Mouse (Mus musculus): Measurements from ENCODE around the gene Kdelr2. TPM values are rescaled to one million over a fixed set of nuclear protein-coding genes. Genes with fewer than 3 reads are reported as not detected.
A peak's percentile ranks its signal among the peaks of the same experiment; 100 is the strongest.
"Not testable (repeated sequence)": the region's sequence is repeated elsewhere in the genome, so short reads cannot be mapped to it uniquely, and the experiment has no call there.

The Kdelr2 gene
- total RNA-seq (2022), result 10 to 100 TPM; 45.0 to 54.2 (median 49.3) TPM

- peak; percentile 87 for DNase-seq (ENCODE audit: low spot score)
Observed at GRCm38 (mm10) chr5:143403221-143404147, at the start of gene Kdelr2. Gene Kdelr2 (plus strand): TSS chr5:143403838.

- DNase-seq (ENCODE audit: low spot score), result no peak
Observed at GRCm38 (mm10) chr5:143356017-143356416, 47.6 kb upstream of the Kdelr2 start.

DNA sequence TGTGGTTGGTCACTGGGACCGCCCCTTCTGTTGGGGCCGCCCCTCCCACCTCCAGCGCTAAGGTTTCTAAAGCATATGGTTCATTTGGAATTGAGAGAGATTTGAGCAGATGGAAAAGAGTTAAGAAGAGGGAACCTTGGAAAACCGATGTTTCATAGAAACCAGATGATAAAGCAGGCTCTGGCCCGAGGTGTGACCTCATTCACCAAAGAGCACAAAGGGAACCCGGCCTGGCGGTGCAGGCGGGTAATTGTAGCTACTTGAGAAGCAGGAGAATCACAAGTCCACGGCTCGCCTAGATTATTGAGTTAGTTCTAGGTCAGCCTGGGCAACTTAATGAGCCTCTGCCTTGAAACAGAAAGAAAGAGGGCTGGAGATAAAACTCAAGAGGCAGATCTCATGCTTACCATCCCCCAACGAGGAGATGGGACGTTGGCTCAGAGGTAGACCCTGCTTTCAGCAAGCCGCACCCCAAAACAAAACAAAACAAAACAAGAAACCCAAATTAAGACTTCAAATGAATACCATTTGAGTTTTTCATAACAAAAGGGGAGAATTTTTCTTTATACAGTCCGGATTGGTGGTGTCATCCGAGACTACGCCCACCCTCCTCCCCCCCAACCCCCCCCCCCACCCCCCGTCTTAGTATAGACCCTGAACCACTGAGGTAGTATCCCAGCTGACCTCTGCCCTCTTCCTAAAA, 46.8 kb upstream of the Kdelr2 start, which contains the start of gene Grid2ip:
Grid2ip (plus strand) TSS at position 653 of the 703 bp plus-strand sequence.
- no peak for DNase-seq (ENCODE audit: low spot score)

DNA sequence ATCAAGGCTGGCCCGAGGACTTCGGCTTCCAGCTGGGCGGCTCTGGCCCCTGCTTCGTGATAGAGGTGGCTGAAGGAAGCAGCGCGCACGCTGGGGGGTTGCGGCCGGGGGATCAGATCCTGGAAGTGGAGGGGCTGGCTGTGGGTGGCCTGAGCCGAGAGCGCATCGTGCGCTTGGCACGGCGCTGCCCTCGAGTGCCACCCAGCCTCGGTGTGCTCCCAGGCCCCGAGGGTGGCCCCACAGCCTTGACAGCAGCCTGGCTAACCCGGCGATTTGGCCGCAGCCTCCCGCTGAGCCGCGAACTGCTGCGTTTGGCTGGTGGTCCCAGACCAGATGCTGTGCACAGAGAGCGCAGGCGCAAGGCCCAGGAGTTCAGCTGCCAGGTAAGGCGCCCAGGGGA, 46.1 kb upstream of the Kdelr2 start:
- DNase-seq (ENCODE audit: low spot score), result no peak

DNA sequence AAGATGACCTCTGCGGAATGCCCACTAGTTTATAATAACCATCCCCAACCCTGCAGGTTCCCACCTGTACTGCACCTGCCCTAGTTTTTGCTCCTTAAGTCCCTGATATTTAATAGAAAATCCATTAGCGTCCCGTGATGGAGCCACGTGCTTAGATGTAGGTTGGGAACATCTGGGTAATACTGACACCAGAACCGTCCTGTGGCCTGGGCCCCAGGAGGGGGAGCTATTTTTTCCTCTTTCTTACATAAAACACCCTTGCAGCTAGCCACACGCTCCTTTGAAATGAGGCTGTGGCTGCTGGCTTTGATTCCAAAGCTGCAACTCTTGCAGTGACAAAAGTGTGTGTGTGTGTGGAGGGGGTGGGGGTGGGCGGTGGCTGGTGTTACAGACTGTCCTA, 44.4 kb upstream of the Kdelr2 start:
- DNase-seq (ENCODE audit: low spot score), result no peak

DNA sequence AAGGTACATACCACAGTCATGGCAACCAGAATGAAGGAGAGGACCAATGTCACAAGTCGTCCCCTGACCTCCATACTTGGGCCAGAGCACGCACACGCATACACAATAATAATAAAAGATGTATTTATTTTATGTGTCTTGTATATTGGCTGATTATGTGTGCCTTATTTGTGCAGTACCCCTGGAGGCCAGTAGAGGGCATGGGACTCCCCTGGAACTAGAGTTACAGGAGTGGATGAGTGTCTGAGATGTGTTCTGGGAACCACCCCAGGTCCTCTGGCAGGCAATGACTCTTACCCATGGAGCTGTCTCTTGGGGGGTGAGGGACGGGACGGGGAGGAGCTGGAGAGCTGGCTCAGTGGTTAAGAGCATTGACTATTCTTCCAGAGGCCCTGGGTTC, 43.6 kb upstream of the Kdelr2 start:
- no peak for DNase-seq (ENCODE audit: low spot score)

DNA sequence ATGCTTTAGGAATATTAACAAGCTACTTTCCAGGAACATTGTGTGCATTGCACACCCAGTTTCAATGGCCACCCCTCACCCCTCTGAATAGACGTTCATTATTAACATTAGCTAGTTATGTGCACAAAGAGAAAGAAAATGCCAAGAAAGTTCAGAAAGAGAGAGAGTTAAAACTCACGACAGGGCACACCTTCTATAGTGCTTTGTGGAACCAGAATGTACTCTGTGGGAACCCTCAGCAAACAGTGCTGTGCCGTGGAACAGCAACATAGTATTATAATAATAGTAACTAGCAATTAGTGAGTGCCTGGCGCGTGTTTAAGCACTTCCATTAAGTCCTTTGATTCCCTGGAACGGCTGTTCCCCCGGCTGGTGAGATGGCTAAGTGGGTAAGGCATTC, 42.2 kb upstream of the Kdelr2 start:
- DNase-seq (ENCODE audit: low spot score), result no peak

DNA sequence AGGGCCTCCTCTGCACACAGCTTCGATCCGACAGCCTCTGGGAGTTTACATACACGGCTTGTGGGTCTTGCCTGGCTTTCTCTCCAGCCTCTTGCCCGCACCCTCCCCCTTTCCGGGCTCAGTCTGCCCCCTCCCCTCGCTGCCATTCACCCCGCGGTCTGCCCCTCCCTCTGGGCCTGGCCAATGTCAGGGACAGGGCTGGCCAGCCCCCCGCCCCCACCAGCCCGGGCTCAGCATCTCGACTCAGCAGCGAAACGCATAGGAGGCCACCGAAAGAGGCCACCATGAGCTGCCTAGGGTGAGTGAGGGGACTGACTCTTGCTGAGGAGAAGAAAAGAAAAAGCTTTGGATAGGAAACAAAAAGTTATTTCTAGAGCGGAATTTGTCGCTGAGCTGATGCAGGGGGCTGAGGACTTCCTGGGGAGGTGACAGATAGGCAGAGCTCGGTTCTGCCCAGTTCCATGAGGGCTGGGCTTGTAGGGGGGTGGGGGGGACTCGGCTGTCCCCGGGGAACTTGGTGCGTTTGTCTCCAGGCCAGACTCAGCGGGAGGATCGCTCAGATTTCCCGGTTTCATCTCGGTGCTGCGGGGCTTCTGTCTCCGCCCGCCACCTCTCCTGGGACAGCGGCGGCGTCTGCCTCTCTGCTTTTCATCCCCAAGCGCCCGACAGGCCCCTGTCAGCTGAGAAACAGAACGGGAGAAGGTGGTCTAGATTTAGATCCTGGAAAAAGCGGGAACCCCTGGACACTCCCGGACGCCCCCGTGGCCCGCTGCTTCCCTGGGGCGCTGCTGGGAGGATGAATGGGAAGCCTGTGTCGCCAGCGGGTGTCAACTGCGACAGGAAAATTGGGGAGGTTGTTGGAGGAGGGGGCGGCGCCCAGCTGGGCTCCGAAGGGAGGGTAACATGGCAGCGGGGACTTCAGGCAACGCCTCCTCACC, 39.7 kb upstream of the Kdelr2 start:
- DNase-seq (ENCODE audit: low spot score), result no peak

- DNase-seq (ENCODE audit: low spot score), result no peak
Observed at GRCm38 (mm10) chr5:143367931-143368330, 35.7 kb upstream of the Kdelr2 start.

DNA sequence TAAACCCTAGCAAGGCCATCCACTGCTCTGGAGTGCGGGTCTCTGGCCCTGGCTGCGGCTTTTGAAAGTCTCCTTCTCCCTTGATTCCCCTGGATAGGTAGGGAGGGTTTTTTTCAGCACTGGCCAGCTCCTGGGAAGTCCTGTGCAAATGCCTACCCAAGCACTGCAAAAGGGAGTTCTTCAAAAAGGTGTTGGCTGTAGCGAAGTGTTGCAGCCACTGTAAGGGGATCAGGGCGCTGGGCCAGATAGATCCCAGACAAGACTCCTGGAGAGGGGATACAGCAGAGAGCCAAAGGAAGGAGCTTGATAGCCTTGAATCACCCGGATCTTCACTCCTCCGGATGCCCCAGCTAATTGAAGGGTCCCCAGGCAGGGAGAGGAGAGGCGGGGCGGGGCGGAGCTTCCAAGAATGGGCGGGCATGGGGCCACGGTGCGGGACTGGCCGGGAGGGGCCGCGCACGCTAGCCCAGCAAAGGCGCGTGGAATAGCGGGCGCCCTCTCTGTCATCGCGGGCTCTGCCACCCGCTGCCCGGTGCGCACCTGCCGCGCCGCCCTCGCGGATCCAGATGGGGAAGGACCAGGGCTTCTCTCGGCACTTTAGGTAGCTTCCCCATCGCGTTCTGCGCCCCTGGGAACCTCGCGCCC, 33.9 kb upstream of the Kdelr2 start:
- no peak for DNase-seq (ENCODE audit: low spot score)

- DNase-seq (ENCODE audit: low spot score), result no peak
Observed at GRCm38 (mm10) chr5:143370416-143371145, 33.1 kb upstream of the Kdelr2 start.

GRCm38 (mm10) chr5:143371146-143371510, 32.5 kb upstream of the Kdelr2 start:
- no peak for DNase-seq (ENCODE audit: low spot score)

DNA sequence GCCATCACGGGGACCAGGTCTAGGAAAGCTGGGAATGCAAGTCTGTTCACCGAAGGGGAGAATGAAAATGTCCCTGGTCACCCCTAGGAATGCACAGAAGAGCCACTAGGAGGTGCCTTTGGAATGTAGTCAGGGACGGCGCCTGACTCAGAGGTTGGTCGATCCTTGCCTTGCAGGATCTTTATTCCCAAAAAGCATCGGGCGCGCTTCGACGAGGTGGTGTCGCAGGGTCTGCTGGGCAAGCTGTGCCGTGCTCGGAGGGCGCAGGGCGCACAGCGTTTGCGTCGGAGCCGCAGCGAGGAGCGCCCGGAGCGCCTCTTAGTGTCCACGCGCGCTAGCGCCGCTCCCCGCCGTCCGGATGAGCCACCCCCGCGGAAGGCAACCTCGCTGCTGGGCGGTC, 30.8 kb upstream of the Kdelr2 start:
- DNase-seq (ENCODE audit: low spot score), result no peak

GRCm38 (mm10) chr5:143375242-143375641, 28.4 kb upstream of the Kdelr2 start:
- DNase-seq (ENCODE audit: low spot score), result peak; percentile 21

- DNase-seq (ENCODE audit: low spot score), result no peak
Observed at GRCm38 (mm10) chr5:143376156-143376555, 27.5 kb upstream of the Kdelr2 start.

- no peak for DNase-seq (ENCODE audit: low spot score)
Observed at GRCm38 (mm10) chr5:143386797-143387621, 16.6 kb upstream of the Kdelr2 start.

DNA sequence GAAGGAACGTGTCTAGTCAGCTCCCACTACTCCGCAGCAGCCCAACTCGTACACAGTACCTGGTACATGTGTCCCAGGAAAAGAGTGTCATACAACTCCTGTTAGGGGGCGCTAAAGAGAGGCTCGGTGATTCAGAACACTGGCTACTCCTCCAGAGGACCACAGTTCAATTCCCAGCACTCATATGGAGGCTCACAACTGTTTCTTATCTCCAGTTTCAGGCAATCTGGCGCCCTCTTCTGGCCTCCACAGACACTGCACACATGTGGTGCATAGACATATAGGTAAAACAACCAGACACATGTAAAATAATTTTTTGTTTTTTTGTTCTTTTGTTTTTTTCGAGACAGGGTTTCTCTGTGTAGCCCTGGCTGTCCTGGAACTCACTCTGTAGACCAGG, 9.5 kb upstream of the Kdelr2 start:
- DNase-seq (ENCODE audit: low spot score), result no peak

DNA sequence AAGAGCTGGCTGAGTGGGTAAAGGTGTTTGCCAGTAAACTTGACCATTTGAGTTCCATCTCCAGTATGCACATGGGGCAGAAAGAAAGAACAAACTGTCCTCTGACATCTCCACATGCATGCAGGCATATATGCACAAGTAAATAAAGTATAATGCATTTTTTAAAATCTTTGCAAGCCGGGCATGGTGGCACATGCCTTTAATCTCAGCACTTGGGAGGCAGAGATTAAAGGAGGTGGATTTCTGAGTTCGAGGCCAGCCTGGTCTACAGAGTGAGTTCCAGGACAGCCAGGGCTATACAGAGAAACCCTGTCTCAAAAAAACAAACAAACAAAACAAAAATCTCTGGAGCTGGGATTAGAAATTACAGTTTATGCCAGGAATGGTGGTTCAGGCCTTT, 8.7 kb upstream of the Kdelr2 start:
- not testable (repeated sequence) for DNase-seq (ENCODE audit: low spot score)

DNA sequence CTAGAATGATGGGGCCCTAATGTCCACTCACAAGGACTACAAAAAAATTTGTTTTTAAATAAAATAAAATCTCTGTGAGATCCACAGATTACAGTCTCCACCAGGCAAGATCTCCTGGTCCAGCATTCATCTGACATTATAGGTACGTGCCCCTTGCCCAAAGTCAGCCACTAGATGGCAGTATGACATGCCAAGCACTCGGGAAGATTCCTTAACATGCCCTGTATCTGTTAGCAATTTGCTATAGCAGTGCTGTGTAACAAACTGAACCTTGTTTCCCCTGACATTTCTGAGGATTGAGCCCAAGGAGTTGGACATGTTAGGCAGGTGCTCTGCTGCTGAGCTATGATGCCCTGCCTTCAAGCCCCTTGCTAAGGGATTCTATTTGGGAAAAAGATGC, 8.0 kb upstream of the Kdelr2 start:
- no peak for DNase-seq (ENCODE audit: low spot score)

DNA sequence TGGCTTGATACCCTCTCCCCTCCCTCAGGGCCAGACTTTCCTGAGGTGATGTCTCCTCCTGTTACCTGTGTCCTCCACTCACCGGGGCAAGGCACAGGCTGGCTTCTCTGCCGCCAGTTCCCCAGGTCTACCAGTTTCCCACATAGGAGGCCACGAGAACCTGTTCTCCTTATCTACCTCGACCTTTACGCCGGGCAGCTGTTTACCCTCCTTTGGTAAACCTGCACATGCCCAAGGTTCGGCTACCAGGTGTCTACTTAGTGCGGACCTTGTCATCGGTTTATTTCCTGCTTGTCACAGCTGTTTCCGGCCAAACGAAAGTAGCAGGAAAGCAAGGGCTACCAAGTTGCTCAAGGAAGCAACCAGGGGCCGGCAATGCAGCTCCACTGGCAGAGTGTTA, 3.1 kb upstream of the Kdelr2 start:
- DNase-seq (ENCODE audit: low spot score), result no peak
